Mouse (Mus musculus) G1E (cell line): ENCODE measurements around the gene Mlec. TPM values are rescaled to one million over a fixed set of nuclear protein-coding genes. Genes with fewer than 3 reads are reported as not detected.

Experiments used
- ATAC-seq: 2 replicates; pipeline ENCODE4 v1.8.0; 2016; ENCODE audit warnings: mild to moderate bottlenecking; ENCODE audit not compliant: insufficient number of reproducible peaks, poor library complexity, low FRiP score, severe bottlenecking; ENCODE audit errors: extremely low read depth
- DNase-seq: peaks from one replicate; pipeline ENCODE4 v3.0.0; 2012; ENCODE audit warnings: low spot score
- H3K27me3 ChIP-seq: 2 replicates; pipeline ENCODE4 v1.6.1; 2012; ENCODE audit warnings: mild to moderate bottlenecking, low read length, inconsistent platforms; ENCODE audit not compliant: insufficient read depth
- H3K36me3 ChIP-seq: replicated peaks from 2 replicates; pipeline ENCODE3; 2012; ENCODE audit warnings: mild to moderate bottlenecking, inconsistent platforms
- H3K4me1 ChIP-seq: 2 replicates; pipeline ENCODE4 v1.6.1; 2012; ENCODE audit warnings: low read depth, low read length, inconsistent platforms, mixed read lengths; ENCODE audit not compliant: insufficient read depth
- H3K4me3 ChIP-seq: 2 replicates; pipeline ENCODE4 v1.5.1; 2012; ENCODE audit warnings: low read depth, mild to moderate bottlenecking, inconsistent platforms, low read length, moderate library complexity, mixed read lengths
- H3K9me3 ChIP-seq: replicated peaks from 2 replicates; pipeline ENCODE4 v1.6.1; 2012; ENCODE audit warnings: inconsistent platforms
- CTCF ChIP-seq: IDR thresholded peaks from 2 replicates; pipeline ENCODE4 v1.5.1; 2012; ENCODE audit warnings: low read depth, low read length, inconsistent platforms, mixed read lengths
- GATA1 ChIP-seq: IDR thresholded peaks from 2 replicates; pipeline ENCODE4 v1.6.1; 2012; ENCODE audit warnings: borderline replicate concordance, low read length, inconsistent platforms, mixed read lengths
- GATA2 ChIP-seq: IDR thresholded peaks from 2 replicates; pipeline ENCODE4 v1.6.1; 2012; ENCODE audit warnings: low read depth, low read length, inconsistent platforms, borderline replicate concordance
- POLR2AphosphoS5 ChIP-seq: IDR thresholded peaks from 2 replicates; pipeline ENCODE4 v1.6.1; 2012; ENCODE audit warnings: low read depth, low read length, inconsistent platforms; ENCODE audit not compliant: insufficient replicate concordance
- TAL1 ChIP-seq: conservative IDR thresholded peaks from 2 replicates; pipeline ENCODE4 v1.6.1; 2012; ENCODE audit warnings: low read depth, low read length, inconsistent platforms, mixed read lengths
- polyA plus RNA-seq: library from polyadenylated mRNA; stranded (reverse); fragments of >175 nt; gene quantifications from 2 replicates; pipeline ENCODE4 v1.2.3, GENCODE M21; 2012
- total RNA-seq, 2 experiments: library from RNA; stranded (forward) in 1 of 2; stranded (reverse) in 1 of 2; fragments of 200-1000 nt in 1 of 2; fragments of >200 nt in 1 of 2; fragmentation: Nextera tagmentation in 1 of 2; gene quantifications; 2 replicates each; pipeline ENCODE4 v1.2.3; 2014 to 2017

Gene Mlec
- total and polyA plus RNA-seq, 3 experiments = 119 to 198 (median 191) TPM

DNA sequence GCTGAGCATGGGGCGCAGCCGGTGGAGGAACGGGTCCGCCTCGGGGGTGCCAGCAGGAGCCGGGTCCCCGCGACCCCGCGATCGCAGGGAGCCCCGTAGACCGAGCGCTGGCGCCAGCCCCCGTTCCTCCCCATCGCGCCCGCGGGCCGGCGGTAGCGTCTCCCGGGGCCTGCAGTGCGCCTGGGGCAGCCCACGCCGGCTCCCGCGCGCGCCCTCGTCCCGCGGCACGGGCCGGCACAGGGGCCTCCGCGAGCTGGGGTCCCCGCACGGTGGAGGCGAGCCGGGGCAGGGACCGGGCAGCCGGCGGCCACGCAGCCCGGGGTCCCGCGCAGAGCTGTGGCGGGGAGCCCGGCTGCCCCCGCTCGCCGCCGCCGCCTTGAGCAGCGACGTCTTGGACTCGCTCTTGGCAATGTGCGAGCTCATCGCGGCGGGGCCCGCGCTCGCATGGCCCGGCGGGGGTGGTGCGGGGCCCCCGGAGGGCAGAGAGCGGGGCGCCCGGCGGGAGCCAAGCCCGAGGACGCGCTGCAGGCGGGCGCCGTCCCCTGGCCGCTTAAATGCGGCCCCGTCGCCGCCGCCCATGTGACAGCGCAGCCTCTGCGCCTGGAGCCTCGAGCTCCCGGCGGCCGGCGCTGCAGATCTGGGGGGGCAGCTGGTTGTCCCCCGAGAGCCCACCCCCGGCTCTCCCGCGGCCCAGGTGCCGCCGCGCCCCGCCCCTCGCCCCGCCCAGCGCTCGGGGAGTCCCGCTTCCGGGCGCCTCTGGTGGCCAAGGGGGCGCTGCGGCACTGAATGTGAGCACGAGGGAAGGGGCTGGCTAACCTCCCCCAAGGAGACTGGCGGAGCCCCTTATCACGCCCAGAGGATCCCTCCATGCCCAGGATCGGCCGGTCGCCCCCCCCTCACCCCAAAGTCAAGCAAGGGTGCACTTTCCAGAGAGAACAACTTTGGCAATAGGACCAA, 36.0 kb upstream of the Mlec start, which contains the start of gene Cabp1:
Cabp1 (minus strand) TSS at position 713 of the 957 bp plus-strand sequence.
- no peak for TF ChIP-seq POLR2AphosphoS5
- H3K4me1 ChIP-seq = no peaks in the 10 kb centered on the region
- H3K4me3 ChIP-seq = 0 out of 2 replicates have a peak within 1 kb of the TSS, but pooled peaks have one; percentile 7
- H3K27me3 ChIP-seq = peaks cover 51% of the 10 kb centered on the region
- H3K36me3 ChIP-seq = no peaks in the 10 kb centered on the region
- ATAC-seq (no peak), DNase-seq (no peak)
- H3K9me3 ChIP-seq = peaks cover 9% of the 10 kb centered on the region

DNA sequence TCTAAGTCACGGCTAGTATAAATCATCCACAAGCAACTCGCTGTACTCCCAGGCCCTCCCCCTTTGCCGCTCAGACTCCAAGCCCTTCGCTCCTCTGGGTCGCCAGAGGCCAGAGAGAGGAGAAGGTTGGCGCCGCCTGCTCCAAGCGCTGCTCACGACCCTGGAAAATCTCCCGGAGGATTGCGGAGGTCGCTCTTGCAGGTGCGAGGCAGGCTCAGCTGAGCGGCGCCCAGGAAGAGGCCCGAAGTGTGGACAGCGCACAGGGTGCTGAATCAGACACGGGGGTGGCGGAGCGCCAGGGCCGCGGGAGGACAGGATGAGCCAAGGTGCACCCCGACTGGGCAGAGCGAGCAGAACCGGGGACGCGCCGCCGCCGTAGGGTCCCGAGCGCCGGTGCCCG, 35.2 kb upstream of the Mlec start:
- H3K9me3 ChIP-seq = peaks cover 9% of the 10 kb centered on the region
- DNase-seq (no peak), ATAC-seq (no peak)
- peaks cover 51% of the 10 kb centered on the region for H3K27me3 ChIP-seq
- H3K4me3 ChIP-seq = 0 out of 2 replicates have a peak overlapping the region, but pooled peaks have one; percentile 7
- no peaks in the 10 kb centered on the region for H3K4me1 ChIP-seq
- H3K36me3 ChIP-seq = no peaks in the 10 kb centered on the region
- no peak for TF ChIP-seq TAL1
- no peak for TF ChIP-seq GATA2
- no peak for TF ChIP-seq CTCF
- no peak for TF ChIP-seq GATA1
- TF ChIP-seq POLR2AphosphoS5 = no peak

DNA sequence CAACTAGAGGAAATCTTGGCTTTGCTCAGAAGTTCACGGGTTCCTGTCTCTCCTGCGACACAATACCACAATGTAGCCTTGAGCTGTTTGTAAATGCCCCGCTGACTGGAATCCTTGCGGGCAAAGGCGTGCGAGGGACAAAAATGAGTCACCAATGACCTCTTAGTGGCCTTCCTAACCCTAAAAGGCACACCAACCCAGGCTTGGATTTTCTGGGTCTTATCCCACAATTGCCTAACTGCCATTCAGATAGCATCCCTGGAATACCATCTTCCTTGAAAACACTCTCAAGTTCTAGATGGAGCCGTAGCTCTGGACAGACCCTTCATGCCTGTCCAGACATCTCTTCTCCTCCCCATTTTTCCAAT, 34.8 kb upstream of the Mlec start:
- no peaks in the 10 kb centered on the region for H3K36me3 ChIP-seq
- H3K27me3 ChIP-seq = peaks cover 49% of the 10 kb centered on the region
- peaks cover 9% of the 10 kb centered on the region for H3K9me3 ChIP-seq
- no peak for ATAC-seq
- H3K4me1 ChIP-seq = no peaks in the 10 kb centered on the region
- no peak for DNase-seq
- no peak overlapping the region for H3K4me3 ChIP-seq
- no peak for TF ChIP-seq CTCF
- no peak for TF ChIP-seq TAL1

DNA sequence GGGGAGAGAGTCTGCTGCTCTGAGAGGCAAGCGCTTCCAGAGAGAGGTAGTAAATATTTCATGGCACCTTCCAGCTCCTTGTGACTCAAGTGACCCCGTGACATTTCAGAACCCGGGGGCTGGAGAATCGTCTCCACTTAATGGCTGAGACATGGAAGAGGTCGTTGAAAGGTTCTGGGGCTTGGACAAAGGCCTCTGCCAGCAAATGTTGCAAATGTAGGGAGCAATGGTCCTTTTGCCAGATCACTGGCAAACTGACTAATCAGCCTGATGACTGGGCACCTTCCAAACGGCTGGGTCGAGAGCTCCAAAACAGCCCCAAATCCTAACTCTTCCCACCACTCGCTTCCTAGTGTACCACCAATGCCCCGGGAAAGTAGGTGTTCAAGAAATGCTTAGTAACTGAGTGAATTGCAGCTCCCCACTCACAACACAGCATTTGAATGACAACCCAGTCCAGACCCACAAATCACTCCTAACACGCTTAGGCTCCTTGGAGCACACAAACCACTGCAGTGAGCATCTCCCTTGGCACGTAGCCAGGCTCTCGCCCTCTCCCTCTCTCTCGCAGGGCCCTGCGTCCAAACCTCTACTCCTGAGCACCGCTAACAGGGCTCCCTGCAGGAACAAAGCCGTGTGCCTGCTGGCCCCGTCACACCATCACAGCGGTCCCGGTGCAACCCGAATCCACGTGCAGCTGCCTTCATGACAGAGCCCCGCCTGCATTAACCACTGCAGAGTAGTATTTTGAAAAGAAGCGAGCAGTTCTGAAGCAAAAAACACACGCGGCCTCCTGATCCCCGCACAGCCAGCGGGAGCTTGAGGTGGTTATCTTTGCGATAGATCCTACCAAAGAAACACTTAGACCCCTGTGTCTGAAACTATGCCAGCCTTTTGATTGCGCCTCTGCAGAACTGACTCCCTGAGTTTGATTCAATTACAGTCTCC, 34.2 kb upstream of the Mlec start:
- Histone ChIP-seq H3K36me3 (no peaks in the 10 kb centered on the region), H3K4me1 (peaks cover 5% of the 10 kb centered on the region; the same call in 1 of the 2 replicates), H3K4me3 (no peak overlapping the region), H3K9me3 (peaks cover 9% of the 10 kb centered on the region), H3K27me3 (peaks cover 49% of the 10 kb centered on the region)
- ATAC-seq (no peak), DNase-seq (no peak)
- TF ChIP-seq TAL1 = no peak
- no peak for TF ChIP-seq CTCF
- TF ChIP-seq GATA2 = no peak
- TF ChIP-seq GATA1 = no peak
- TF ChIP-seq POLR2AphosphoS5 = no peak

DNA sequence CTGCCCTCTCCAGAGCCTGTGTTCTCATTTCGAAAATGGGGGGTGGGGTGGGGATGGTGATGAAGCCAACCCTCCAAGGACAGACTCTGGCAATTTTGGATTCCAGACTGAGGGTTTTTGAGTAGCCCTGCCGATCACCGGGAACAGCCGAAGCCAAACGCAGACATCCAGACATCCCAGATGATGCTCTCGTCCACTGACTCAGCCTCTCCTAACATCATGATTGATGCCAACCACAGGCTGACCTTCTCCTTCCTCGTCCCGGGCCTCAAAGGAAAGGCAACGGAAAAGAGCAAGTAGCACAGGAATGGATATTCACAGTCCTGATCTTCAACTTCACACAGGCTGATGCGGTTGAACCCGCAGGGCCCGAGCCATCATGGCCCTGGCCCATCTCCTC, 32.1 kb upstream of the Mlec start:
- DNase-seq = no peak
- Histone ChIP-seq H3K9me3 (peaks cover 9% of the 10 kb centered on the region), H3K36me3 (no peaks in the 10 kb centered on the region), H3K27me3 (peaks cover 57% of the 10 kb centered on the region), H3K4me3 (no peak overlapping the region), H3K4me1 (peaks cover 11% of the 10 kb centered on the region)
- TF ChIP-seq CTCF (no peak), POLR2AphosphoS5 (no peak), GATA2 (no peak), GATA1 (no peak), TAL1 (no peak)
- no peak for ATAC-seq

DNA sequence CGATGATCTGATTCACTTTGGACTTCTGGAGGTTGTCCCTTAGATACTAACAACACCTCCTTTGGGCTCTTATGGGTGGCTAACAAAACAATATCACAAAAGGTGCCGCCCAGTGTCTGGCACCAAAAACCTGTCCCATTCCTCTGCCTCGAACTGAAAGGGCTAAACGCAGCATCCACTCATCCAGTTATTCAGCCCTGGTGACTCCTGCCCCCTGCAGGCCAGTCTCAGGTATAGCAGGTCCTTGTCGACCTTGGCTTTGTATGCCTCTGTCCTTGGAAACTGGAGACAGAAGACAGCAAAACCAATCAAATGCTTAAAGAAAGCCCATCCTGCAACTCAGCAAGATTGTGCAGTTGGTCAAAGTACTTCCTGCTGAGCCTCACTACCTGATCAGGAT, 30.8 kb upstream of the Mlec start:
- Histone ChIP-seq H3K36me3 (no peaks in the 10 kb centered on the region), H3K27me3 (peaks cover 56% of the 10 kb centered on the region), H3K4me1 (peaks cover 14% of the 10 kb centered on the region), H3K4me3 (no peak overlapping the region), H3K9me3 (peaks cover 8% of the 10 kb centered on the region)
- DNase-seq = no peak
- ATAC-seq = no peak
- no peak for TF ChIP-seq TAL1
- TF ChIP-seq GATA2 = no peak
- TF ChIP-seq GATA1 = no peak
- peak; percentile 65; the same call in 1 of the 2 replicates for TF ChIP-seq CTCF
- TF ChIP-seq POLR2AphosphoS5 = no peak
